Mouse (Mus musculus) MEL (cell line): ENCODE results near the gene Syt11.

Source experiments
- CTCF ChIP-seq, 3 experiments: IDR thresholded peaks in 2 of 3; conservative IDR thresholded peaks in 1 of 3; 2 replicates each; pipeline ENCODE4 v1.5.1; 2011 to 2012; ENCODE audit warnings: low read length in 3 of 3, low read depth in 2 of 3, mild to moderate bottlenecking in 2 of 3, improper control_type of control experiment in 1 of 3, inconsistent platforms in 1 of 3, mixed read lengths in 1 of 3, moderate library complexity in 1 of 3; ENCODE audit not compliant: control insufficient read depth in 1 of 3, insufficient read depth in 1 of 3, poor library complexity in 1 of 3, severe bottlenecking in 1 of 3
- GABPA ChIP-seq: IDR thresholded peaks from 2 replicates; pipeline ENCODE4 v1.6.1; 2012; ENCODE audit warnings: low read depth, mild to moderate bottlenecking, inconsistent platforms, low read length, improper control_type of control experiment, moderate library complexity
- GATA1 ChIP-seq: IDR thresholded peaks from 2 replicates; pipeline ENCODE4 v1.6.1; 2011; ENCODE audit warnings: low read depth, low read length, improper control_type of control experiment
- NELFE ChIP-seq: IDR thresholded peaks from 2 replicates; pipeline ENCODE4 v1.6.1; 2011; ENCODE audit warnings: low read depth, low read length, improper control_type of control experiment
- TCF12 ChIP-seq: IDR thresholded peaks from 2 replicates; pipeline ENCODE4 v1.6.1; 2014; ENCODE audit warnings: low read depth, mild to moderate bottlenecking, inconsistent platforms, low read length, improper control_type of control experiment, moderate library complexity
- ZC3H11A ChIP-seq: IDR thresholded peaks from 2 replicates; pipeline ENCODE4 v1.6.1; 2012; ENCODE audit warnings: low read depth, mild to moderate bottlenecking, inconsistent platforms, low read length, improper control_type of control experiment

GRCm38 (mm10) chr3:88736556-88736955 is 38.4 kb downstream of the Syt11 start:
- TF ChIP-seq GABPA (no peak), GATA1 (no peak), CTCF (IDR thresholded peaks at IDR 0.05 in 2 of 3, conservative IDR thresholded peaks at IDR 0.05 in 1 of 3; ENCODE audit: control insufficient read depth in 1 of 3, insufficient read depth in 1 of 3, low read depth in 2 of 3, low read length in 3 of 3, poor library complexity in 1 of 3, severe bottlenecking in 1 of 3) (no peak), NELFE (no peak), ZC3H11A (no peak), TCF12 (no peak)
